Mouse (Mus musculus) kidney, postnatal 25 days (tissue): ENCODE results near the gene S1pr5.
"Not testable (repeated sequence)": the region's sequence is repeated elsewhere in the genome, so short reads cannot be mapped to it uniquely, and the experiment has no call there.

ENCODE experiments used
- DNase-seq, 2 experiments: peaks; one replicate each; pipeline ENCODE4 v3.0.0; 2021; ENCODE audit warnings: mixed read lengths in 2 of 2

The S1pr5 gene

GRCm38 (mm10) chr9:21248326-21248725 is at the start of gene S1pr5:
S1pr5 (minus strand) TSS chr9:21248443.
- DNase-seq: peak; percentile 71 to 86

GRCm38 (mm10) chr9:21292271-21292670 is 44.0 kb upstream of the S1pr5 start:
- no peak for DNase-seq

- not testable (repeated sequence) for DNase-seq
Measured at GRCm38 (mm10) chr9:21291868-21292267, 43.6 kb upstream of the S1pr5 start.

- DNase-seq: peak; percentile 100
Measured at GRCm38 (mm10) chr9:21291022-21291787, 43.0 kb upstream of the S1pr5 start, which contains the start of gene Cdkn2d. Cdkn2d (minus strand) TSS chr9:21291407.

- no peak for DNase-seq
Measured at GRCm38 (mm10) chr9:21290589-21290988, 42.3 kb upstream of the S1pr5 start.

GRCm38 (mm10) chr9:21289337-21289671 is 41.1 kb upstream of the S1pr5 start:
- DNase-seq: no peak

- peak in 1 of 2 experiments; percentile 54 for DNase-seq
Measured at GRCm38 (mm10) chr9:21288404-21289336, 40.4 kb upstream of the S1pr5 start.

GRCm38 (mm10) chr9:21287571-21288402 is 39.5 kb upstream of the S1pr5 start, which contains the start of gene Kri1:
Kri1 (minus strand) TSS chr9:21287969.
- peak; percentile 99 for DNase-seq

- no peak for DNase-seq
Measured at GRCm38 (mm10) chr9:21286753-21287152, 38.5 kb upstream of the S1pr5 start.

GRCm38 (mm10) chr9:21283994-21284393 is 35.8 kb upstream of the S1pr5 start:
- DNase-seq: peak; percentile 26 to 59

GRCm38 (mm10) chr9:21283591-21283990 is 35.3 kb upstream of the S1pr5 start:
- DNase-seq: no peak

GRCm38 (mm10) chr9:21277776-21278175 is 29.5 kb upstream of the S1pr5 start:
- no peak for DNase-seq

- DNase-seq: no peak
Measured at GRCm38 (mm10) chr9:21276307-21276706, 28.1 kb upstream of the S1pr5 start.

- no peak for DNase-seq
Measured at GRCm38 (mm10) chr9:21275727-21276126, 27.5 kb upstream of the S1pr5 start.

GRCm38 (mm10) chr9:21275013-21275710 is 26.9 kb upstream of the S1pr5 start:
- no peak for DNase-seq

- DNase-seq: no peak
Measured at GRCm38 (mm10) chr9:21274336-21274735, 26.1 kb upstream of the S1pr5 start.

GRCm38 (mm10) chr9:21273520-21274228 is 25.4 kb upstream of the S1pr5 start:
- DNase-seq: peak in 1 of 2 experiments; percentile 52

GRCm38 (mm10) chr9:21273094-21273493 is 24.9 kb upstream of the S1pr5 start:
- no peak for DNase-seq

- no peak for DNase-seq
Measured at GRCm38 (mm10) chr9:21272391-21272790, 24.1 kb upstream of the S1pr5 start.

GRCm38 (mm10) chr9:21269590-21269989 is 21.3 kb upstream of the S1pr5 start:
- not testable (repeated sequence) for DNase-seq

GRCm38 (mm10) chr9:21268305-21268704 is 20.1 kb upstream of the S1pr5 start:
- DNase-seq: no peak
